Mouse (Mus musculus): ENCODE measurements around the gene Acsm3. TPM values are rescaled to one million over a fixed set of nuclear protein-coding genes. Genes with fewer than 3 reads are reported as not detected.

Gene Acsm3
- total RNA-seq, 2 experiments from 2014 or later = 0.31 to 0.66 TPM

DNA sequence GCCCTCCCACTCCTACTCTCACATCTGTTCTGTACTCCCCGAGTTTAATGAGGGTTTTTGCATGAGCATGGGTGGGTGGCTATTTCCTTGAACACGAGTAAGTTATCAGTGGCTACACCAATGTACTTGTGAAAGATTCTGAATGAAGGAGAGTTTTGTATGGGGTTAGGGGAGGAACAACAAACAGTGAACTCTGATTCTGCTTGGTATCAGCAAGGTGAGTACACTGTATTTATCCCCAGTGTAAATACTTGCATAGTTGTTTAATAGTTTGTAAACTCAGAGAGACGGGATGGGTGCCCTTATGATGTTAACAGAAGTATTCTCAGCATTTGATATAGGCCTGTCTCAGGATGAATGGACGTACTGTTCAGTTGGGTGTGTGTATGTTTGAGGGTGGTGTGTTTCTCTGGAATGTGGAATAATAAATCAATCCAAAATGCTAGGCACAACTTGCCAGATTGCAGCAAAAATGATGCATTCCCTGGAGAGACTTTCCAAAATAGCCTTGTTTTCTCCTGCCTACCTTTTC is 1.5 kb downstream of the Acsm3 start:
- H3K27ac ChIP-seq = no peak overlapping the region
- no peak for TF ChIP-seq CTCF (IDR thresholded peaks at IDR 0.05)
- intact Hi-C loops (cut with DNase I) = no loop called here
- H3K4me3 ChIP-seq = no peak overlapping the region
- DNase-seq = no peak

GRCm38 (mm10) chr7:119764377-119764776 is 3.7 kb downstream of the Acsm3 start:
- Histone ChIP-seq H3K4me3 (no peak overlapping the region), H3K27ac (no peak overlapping the region)
- DNase-seq = no peak
- no peak for TF ChIP-seq CTCF (IDR thresholded peaks at IDR 0.05)
- intact Hi-C loops (cut with DNase I) = no loop called here

- no peak for TF ChIP-seq CTCF (IDR thresholded peaks at IDR 0.05)
- DNase-seq = no peak
- H3K27ac ChIP-seq = no peak overlapping the region
- intact Hi-C loops (cut with DNase I) = no loop called here
- no peak overlapping the region for H3K4me3 ChIP-seq
Observed at GRCm38 (mm10) chr7:119766996-119767395, 6.3 kb downstream of the Acsm3 start.

DNA sequence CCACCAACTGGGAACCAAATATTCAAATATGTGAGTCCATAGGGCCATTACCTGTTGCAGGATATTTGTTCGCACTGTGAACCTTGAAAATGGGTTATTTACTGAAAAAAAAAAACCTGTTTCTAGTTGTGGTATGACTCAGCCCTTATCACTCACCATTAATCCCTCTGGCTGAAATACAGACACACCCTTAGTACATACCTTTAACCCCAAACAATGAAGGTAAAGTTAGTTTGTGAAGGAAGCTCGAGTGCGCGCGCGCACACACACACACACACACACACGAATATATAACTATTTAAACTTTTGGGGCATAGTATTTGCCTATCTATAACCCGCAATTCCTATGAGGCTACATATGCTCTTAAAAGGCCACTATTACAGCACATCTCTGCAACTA is 9.2 kb downstream of the Acsm3 start:
- no peak for DNase-seq
- TF ChIP-seq CTCF (IDR thresholded peaks at IDR 0.05) = no peak
- H3K27ac ChIP-seq = no peak overlapping the region
- no peak overlapping the region for H3K4me3 ChIP-seq
- intact Hi-C loops (cut with DNase I) = no loop called here

DNA sequence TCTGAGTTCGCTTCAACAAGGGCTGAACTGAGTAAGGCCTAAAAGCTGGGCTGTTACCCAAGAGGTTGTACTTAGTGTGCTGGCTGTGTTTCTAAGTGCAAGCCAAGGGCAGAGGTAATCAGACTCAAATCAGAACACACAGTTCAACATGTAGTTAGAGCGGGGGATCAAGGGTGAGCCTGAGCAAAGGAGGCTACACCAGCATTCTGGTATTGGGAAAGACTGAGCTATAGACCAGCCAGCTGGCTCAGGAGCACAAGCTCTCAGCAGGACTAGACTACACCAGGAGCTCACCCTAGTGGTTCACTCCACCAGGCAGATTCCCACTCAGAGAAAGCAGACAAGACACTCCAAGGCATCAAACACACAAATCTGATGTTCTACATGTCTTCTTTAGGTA is 22.7 kb downstream of the Acsm3 start:
- intact Hi-C loops (cut with DNase I) = no loop called here
- Histone ChIP-seq H3K4me3 (no peak overlapping the region), H3K27ac (no peak overlapping the region)
- no peak for TF ChIP-seq CTCF (IDR thresholded peaks at IDR 0.05)
- DNase-seq = peak; percentile 28

DNA sequence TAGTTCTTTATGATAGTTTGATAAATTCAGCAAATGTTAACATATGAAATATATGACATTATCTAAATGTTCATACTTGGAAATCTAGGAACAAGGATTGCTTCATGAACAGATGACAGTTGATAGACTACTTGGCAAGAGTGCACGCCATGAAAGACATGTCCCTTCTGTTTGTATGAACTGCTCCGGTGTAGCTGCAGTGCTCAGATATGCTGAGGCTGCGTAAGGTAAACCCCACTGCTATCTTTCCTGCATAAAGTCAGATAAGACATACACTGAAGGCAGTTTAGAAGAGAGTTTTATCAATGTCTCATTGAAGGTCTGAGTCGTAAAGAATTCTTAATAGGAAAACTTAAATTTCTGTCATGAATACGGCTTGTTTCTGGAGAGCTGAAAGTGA is 24.2 kb downstream of the Acsm3 start:
- DNase-seq = no peak

DNA sequence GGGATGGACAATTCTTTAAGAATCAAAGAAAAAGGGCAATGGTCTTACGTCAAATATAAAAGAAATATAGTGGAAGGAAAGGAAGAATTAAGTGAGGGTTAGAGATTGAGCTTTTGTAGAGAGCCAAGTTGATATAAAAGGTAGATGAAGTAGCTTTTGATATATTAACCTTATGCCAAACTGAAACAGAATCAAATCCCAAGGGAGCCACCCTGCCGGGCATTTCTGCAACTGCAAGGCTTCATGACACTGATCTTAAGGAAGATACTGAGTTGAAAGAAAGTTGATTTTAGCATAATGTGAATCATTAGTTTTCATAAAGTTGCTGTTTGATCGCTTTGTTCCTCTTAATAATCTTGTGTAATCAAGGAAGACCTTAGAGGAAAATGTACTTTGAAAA is 28.3 kb downstream of the Acsm3 start:
- no peak for TF ChIP-seq CTCF (IDR thresholded peaks at IDR 0.05)
- no peak for DNase-seq
- Histone ChIP-seq H3K27ac (no peak overlapping the region), H3K4me3 (no peak overlapping the region)
- intact Hi-C loops (cut with DNase I) = no loop called here

More for the DNA sequence above, 24.2 kb downstream of the Acsm3 start:
- intact Hi-C loops (cut with DNase I) = no loop called here
- TF ChIP-seq CTCF (IDR thresholded peaks at IDR 0.05) = no peak
- H3K4me3 ChIP-seq = no peak overlapping the region
- no peak overlapping the region for H3K27ac ChIP-seq

- DNase-seq = peak; percentile 87
- H3K4me3 ChIP-seq = peak within 1 kb of the TSS; percentile 75
- intact Hi-C loops (cut with DNase I) = loop anchor here (5.0 kb wide), 1 partner anchor 839 kb away; no protein-coding TSS in a partner anchor
- TF ChIP-seq CTCF (IDR thresholded peaks at IDR 0.05) = no peak
- peak within 1 kb of the TSS; percentile 82 for H3K27ac ChIP-seq
Observed at GRCm38 (mm10) chr7:119793586-119794250, 33.0 kb downstream of the Acsm3 start, which contains the start of the genes Rexo5 and Eri2. Rexo5 (plus strand) TSS chr7:119794006. Eri2 (minus strand) TSS chr7:119794058.

DNA sequence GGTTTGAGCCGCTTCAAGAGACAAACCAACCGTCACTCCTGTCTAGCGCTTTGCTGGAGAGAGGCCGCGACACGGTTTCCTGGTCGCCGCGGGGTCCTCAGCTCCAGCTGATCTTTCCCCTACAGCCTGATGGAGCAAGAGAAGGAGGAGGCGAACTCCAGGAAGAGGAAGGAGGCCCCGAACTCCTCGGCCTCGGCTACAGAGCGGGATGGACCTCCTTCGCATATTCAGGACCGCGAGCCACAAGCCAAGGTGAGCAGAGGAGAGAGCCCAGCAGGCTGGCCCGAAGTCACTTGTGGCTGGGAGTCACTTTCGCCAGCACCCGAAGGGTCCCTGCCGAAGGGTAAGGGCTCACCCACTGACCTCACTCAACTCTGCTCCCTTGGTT is 33.5 kb downstream of the Acsm3 start:
- intact Hi-C loops (cut with DNase I) = loop anchor here (5.0 kb wide), 1 partner anchor 838 kb away; no protein-coding TSS in a partner anchor
- no peak for TF ChIP-seq CTCF (IDR thresholded peaks at IDR 0.05)
- Histone ChIP-seq H3K4me3 (peak overlapping the region; percentile 75), H3K27ac (peak overlapping the region; percentile 82)
- DNase-seq = no peak

- intact Hi-C loops (cut with DNase I) = no loop called here
- H3K4me3 ChIP-seq = no peak overlapping the region
- no peak for TF ChIP-seq CTCF (IDR thresholded peaks at IDR 0.05)
Observed at GRCm38 (mm10) chr7:119795311-119795710, 34.6 kb downstream of the Acsm3 start.

DNA sequence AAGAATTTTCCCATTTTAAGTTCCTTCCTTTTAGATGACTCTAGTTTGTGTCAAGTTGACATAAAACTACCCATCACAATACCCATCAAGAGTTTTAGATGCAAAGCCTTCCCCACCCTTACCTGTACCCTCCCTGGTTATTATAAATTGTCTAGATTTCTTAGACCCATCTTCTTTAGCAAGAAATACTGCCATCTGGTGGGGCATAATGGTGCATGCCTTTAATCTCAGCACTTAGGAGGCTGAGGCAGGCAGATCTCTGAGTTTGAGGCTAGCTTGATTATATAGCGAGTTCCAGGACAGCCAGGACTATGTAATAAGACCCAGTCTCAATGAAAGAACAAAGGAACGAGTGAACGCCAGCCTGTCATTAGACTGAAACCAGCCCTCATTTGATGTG is 39.8 kb downstream of the Acsm3 start:
- intact Hi-C loops (cut with DNase I) = no loop called here
- Histone ChIP-seq H3K27ac (no peak overlapping the region), H3K4me3 (no peak overlapping the region)
- peak; percentile 12; the same call in 1 of the 2 replicates for TF ChIP-seq CTCF (IDR thresholded peaks at IDR 0.05)
- no peak for DNase-seq

More at GRCm38 (mm10) chr7:119795311-119795710, 34.6 kb downstream of the Acsm3 start:
- no peak overlapping the region for H3K27ac ChIP-seq
- DNase-seq = no peak

DNA sequence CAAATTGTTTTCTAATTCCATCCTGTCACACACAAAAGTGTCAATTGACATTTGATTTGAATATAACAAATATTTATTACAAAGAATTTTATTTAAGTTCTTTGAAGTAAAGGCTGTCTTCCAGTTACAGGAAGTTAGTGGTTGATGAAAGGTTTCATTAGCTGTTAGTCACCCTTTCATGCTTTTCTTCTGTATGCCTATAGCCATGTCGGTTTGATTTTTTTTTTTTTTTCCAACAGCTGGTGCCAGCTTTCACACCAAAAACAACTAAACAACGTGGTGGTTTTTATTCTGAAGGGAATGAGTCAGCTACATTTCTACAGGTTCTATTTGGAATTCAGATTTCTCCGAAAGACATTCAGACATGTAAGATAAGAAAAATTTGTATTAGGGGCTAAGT is 40.3 kb downstream of the Acsm3 start:
- H3K4me3 ChIP-seq = no peak overlapping the region
- no peak for DNase-seq
- intact Hi-C loops (cut with DNase I) = no loop called here
- no peak for TF ChIP-seq CTCF (IDR thresholded peaks at IDR 0.05)
- no peak overlapping the region for H3K27ac ChIP-seq

DNA sequence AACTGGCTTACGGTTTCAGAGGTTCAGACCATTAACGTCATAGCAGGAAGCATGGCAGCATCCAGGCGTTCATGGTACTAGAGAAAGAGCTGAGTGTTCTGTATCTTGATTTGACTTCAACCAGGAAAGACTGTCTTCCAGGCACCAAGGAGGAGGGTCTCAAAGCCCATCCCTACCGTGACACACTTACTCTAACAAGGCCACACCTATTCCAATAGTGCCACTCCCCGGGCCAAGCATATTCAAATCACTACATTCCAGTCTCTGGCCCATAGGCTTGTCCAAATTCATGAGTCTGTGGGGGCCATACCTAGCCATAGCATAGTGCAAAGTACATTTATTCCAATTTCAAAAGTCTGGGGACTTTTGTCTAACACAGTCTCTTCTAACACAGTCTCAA is 46.7 kb downstream of the Acsm3 start:
- intact Hi-C loops (cut with DNase I) = no loop called here
- TF ChIP-seq CTCF (IDR thresholded peaks at IDR 0.05) = no peak

DNA sequence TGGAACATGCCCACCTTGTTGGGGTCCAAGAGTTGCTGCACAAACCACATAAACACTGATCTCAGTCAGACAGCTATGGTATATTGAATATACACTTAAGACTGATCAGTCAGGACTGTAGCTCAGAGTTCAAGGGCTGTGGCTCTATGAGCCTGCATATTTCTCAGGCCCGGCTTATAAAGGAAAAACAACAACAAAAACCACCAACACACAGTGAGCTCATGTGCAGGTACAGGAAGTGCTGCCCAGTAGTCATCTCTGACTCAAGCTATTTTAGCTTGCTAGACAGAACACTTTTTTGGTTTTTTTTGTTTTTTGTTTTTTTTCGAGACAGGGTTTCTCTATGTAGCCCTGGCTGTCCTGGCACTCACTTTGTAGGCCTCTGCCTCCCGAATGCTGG is 48.0 kb downstream of the Acsm3 start:
- TF ChIP-seq CTCF (IDR thresholded peaks at IDR 0.05) = no peak
- H3K27ac ChIP-seq = no peak overlapping the region
- H3K4me3 ChIP-seq = no peak overlapping the region
- no peak for DNase-seq
- intact Hi-C loops (cut with DNase I) = no loop called here

More for the DNA sequence above, 46.7 kb downstream of the Acsm3 start:
- no peak overlapping the region for H3K4me3 ChIP-seq
- no peak overlapping the region for H3K27ac ChIP-seq
- no peak for DNase-seq
